Mouse (Mus musculus) T-cell, adult 2 months (primary cell): ENCODE results near the gene Hoxb6.
A peak's percentile ranks its signal among the peaks of the same experiment; 100 is the strongest.

ENCODE experiments used
- DNase-seq: peaks from one replicate; pipeline ENCODE4 v3.0.0; 2022; ENCODE audit warnings: low spot score

The Hoxb6 gene

GRCm38 (mm10) chr11:96316696-96317607, 24.7 kb downstream of the Hoxb6 start:
- no peak for DNase-seq

- no peak for DNase-seq
Measured at GRCm38 (mm10) chr11:96317608-96318367, 25.5 kb downstream of the Hoxb6 start, which contains the start of gene Hoxb4. Hoxb4 (plus strand) TSS chr11:96318267.

- DNase-seq = peak; percentile 53
Measured at GRCm38 (mm10) chr11:96318368-96319070, 26.2 kb downstream of the Hoxb6 start.

GRCm38 (mm10) chr11:96319071-96319902, 27.0 kb downstream of the Hoxb6 start:
- no peak for DNase-seq

GRCm38 (mm10) chr11:96319910-96320309, 27.6 kb downstream of the Hoxb6 start:
- no peak for DNase-seq

GRCm38 (mm10) chr11:96320688-96321087, 28.4 kb downstream of the Hoxb6 start:
- DNase-seq = no peak

GRCm38 (mm10) chr11:96321846-96322245, 29.6 kb downstream of the Hoxb6 start:
- no peak for DNase-seq

GRCm38 (mm10) chr11:96322738-96323137, 30.5 kb downstream of the Hoxb6 start:
- DNase-seq = no peak

GRCm38 (mm10) chr11:96323154-96323553, 30.9 kb downstream of the Hoxb6 start, which contains the start of gene Hoxb3:
Hoxb3 (plus strand) TSS chr11:96323326.
- DNase-seq = no peak

GRCm38 (mm10) chr11:96324125-96324524, 31.8 kb downstream of the Hoxb6 start:
- DNase-seq = no peak

- no peak for DNase-seq
Measured at GRCm38 (mm10) chr11:96324965-96325364, 32.7 kb downstream of the Hoxb6 start.

GRCm38 (mm10) chr11:96325747-96326212, 33.5 kb downstream of the Hoxb6 start:
- no peak for DNase-seq

GRCm38 (mm10) chr11:96326705-96327104, 34.4 kb downstream of the Hoxb6 start:
- no peak for DNase-seq

- DNase-seq = no peak
Measured at GRCm38 (mm10) chr11:96327122-96327521, 34.8 kb downstream of the Hoxb6 start.

GRCm38 (mm10) chr11:96327750-96328149, 35.5 kb downstream of the Hoxb6 start:
- no peak for DNase-seq

- DNase-seq = no peak
Measured at GRCm38 (mm10) chr11:96328605-96329004, 36.3 kb downstream of the Hoxb6 start.

GRCm38 (mm10) chr11:96332105-96332504, 39.8 kb downstream of the Hoxb6 start:
- no peak for DNase-seq

GRCm38 (mm10) chr11:96332618-96333032, 40.3 kb downstream of the Hoxb6 start:
- no peak for DNase-seq

- DNase-seq = no peak
Measured at GRCm38 (mm10) chr11:96333241-96334001, 41.1 kb downstream of the Hoxb6 start.

- no peak for DNase-seq
Measured at GRCm38 (mm10) chr11:96334002-96334364, 41.7 kb downstream of the Hoxb6 start.
